ENCODE assay signal across 9 mouse cellular contexts in genomic region chr1:136949323-136949741, GRCm38 (mm10). TPM values are rescaled to one million over a fixed set of nuclear protein-coding genes. Genes with fewer than 3 reads are reported as not detected.
DNase-seq lines count a peak whose midpoint lies in the region; ATAC-seq and TF ChIP-seq lines count a peak whose summit lies in the region.
"Had no signal": no experiment of that assay in that cellular context is flagged by ENCODE, and none has a peak within 500 bp of the region (broad histone marks: within the 10 kb centered on the region; RNA-seq: fewer than 3 reads in every experiment).

No protein-coding gene starts in this region.

- H3K9me3 ChIP-seq in erythroblast, embryonic 14.5 days (ENCODE audit: control insufficient read depth, low read length), result no peaks in the 10 kb centered on the region
- H3K9me3 ChIP-seq in ES-Bruce4 (replicated peaks; ENCODE audit: control insufficient read depth, insufficient read depth, low read length, poor library complexity, severe bottlenecking), result no peaks in the 10 kb centered on the region
- H3K9me3 ChIP-seq in heart, embryonic 15.5 days (replicated peaks), result no peaks in the 10 kb centered on the region
- H3K9me3 ChIP-seq in liver, embryonic 12.5 days (replicated peaks), result no peaks in the 10 kb centered on the region

- WGBS in heart, embryonic 15.5 days, result 6% methylated on average over 12 of the region's 12 CpGs
- 3% methylated on average over 12 of the region's 12 CpGs for WGBS in liver, embryonic 12.5 days (ENCODE audit: insufficient replicate concordance)

- H3K27ac ChIP-seq in ES-Bruce4 (ENCODE audit: insufficient read depth, low read length), result peak overlapping the region; percentile 47; the same call in 1 of the 2 replicates
- no peak overlapping the region for H3K27ac ChIP-seq in heart, embryonic 15.5 days
- peak overlapping the region; percentile 60; the same call in 1 of the 2 replicates for H3K27ac ChIP-seq in liver, embryonic 12.5 days

- ATAC-seq in erythroblast, adult 5-6 weeks (replicated peaks; ENCODE audit: low FRiP score, poor library complexity, severe bottlenecking), result no peak
- ATAC-seq in heart, embryonic 15.5 days (replicated peaks; ENCODE audit: insufficient number of reproducible peaks, insufficient read depth, low FRiP score, low read depth), result peak; percentile 12; the same call in 1 of the 2 replicates
- ATAC-seq in liver, embryonic 12.5 days, result peak; percentile 50
- no peak for ATAC-seq in megakaryocyte progenitor cell, adult 5-6 weeks (replicated peaks; ENCODE audit: poor library complexity)

- 0 out of 2 replicates have a peak, but pooled peaks have one; percentile 23 for TF ChIP-seq EP300 in ES-Bruce4 (IDR thresholded peaks at IDR 0.05; ENCODE audit: insufficient read depth, low read depth, low read length)

- H3K9ac ChIP-seq in ES-Bruce4 (ENCODE audit: low read depth, poor library complexity, severe bottlenecking), result peak overlapping the region; percentile 83
- 0 out of 2 replicates have a peak overlapping the region, but pooled peaks have one; percentile 32 for H3K9ac ChIP-seq in heart, embryonic 15.5 days
- H3K9ac ChIP-seq in liver, embryonic 12.5 days, result peak overlapping the region; percentile 56

- peak overlapping the region; percentile 96 for H3K4me2 ChIP-seq in heart, embryonic 15.5 days
- H3K4me2 ChIP-seq in liver, embryonic 12.5 days, result peak overlapping the region; percentile 58

- DNase-seq in layer of hippocampus, adult 8-10 months (ENCODE audit: low spot score in 2 of 2), result no peak
- DNase-seq in urinary bladder, postnatal 10 days (ENCODE audit: low spot score), result no peak

- no peak for TF ChIP-seq POLR2A in ES-Bruce4 (IDR thresholded peaks at IDR 0.05; ENCODE audit: insufficient read depth, low read length)

- H3K4me3 ChIP-seq in erythroblast, embryonic 14.5 days (replicated peaks), result peak overlapping the region; percentile 52
- H3K4me3 ChIP-seq in ES-Bruce4 (ENCODE audit: low read depth, low read length), result peak overlapping the region; percentile 81
- peak overlapping the region; percentile 57 for H3K4me3 ChIP-seq in heart, embryonic 15.5 days
- peak overlapping the region; percentile 52 for H3K4me3 ChIP-seq in liver, embryonic 12.5 days

- H3K27me3 ChIP-seq in erythroblast, embryonic 14.5 days (ENCODE audit: control insufficient read depth), result peaks cover 94% of the 10 kb centered on the region
- H3K27me3 ChIP-seq in ES-Bruce4 (ENCODE audit: control insufficient read depth, insufficient read depth, low read length, poor library complexity, severe bottlenecking), result no peaks in the 10 kb centered on the region
- H3K27me3 ChIP-seq in heart, embryonic 15.5 days, result peaks cover 91% of the 10 kb centered on the region
- H3K27me3 ChIP-seq in liver, embryonic 12.5 days (replicated peaks), result peaks cover 96% of the 10 kb centered on the region

- H3K36me3 ChIP-seq in erythroblast, embryonic 14.5 days (ENCODE audit: control insufficient read depth), result no peaks in the 10 kb centered on the region
- peaks cover 4% of the 10 kb centered on the region; the same call in 1 of the 2 replicates for H3K36me3 ChIP-seq in ES-Bruce4 (ENCODE audit: control insufficient read depth, insufficient read depth, low read length, poor library complexity, severe bottlenecking)
- no peaks in the 10 kb centered on the region for H3K36me3 ChIP-seq in heart, embryonic 15.5 days
- H3K36me3 ChIP-seq in liver, embryonic 12.5 days, result no peaks in the 10 kb centered on the region

- H3K4me1 ChIP-seq in erythroblast, embryonic 14.5 days (ENCODE audit: control insufficient read depth), result no peaks in the 10 kb centered on the region
- peaks cover 5% of the 10 kb centered on the region for H3K4me1 ChIP-seq in ES-Bruce4 (ENCODE audit: control insufficient read depth, insufficient read depth, low read length)
- peaks cover 48% of the 10 kb centered on the region for H3K4me1 ChIP-seq in heart, embryonic 15.5 days (replicated peaks)
- peaks cover 6% of the 10 kb centered on the region; the same call in 1 of the 2 replicates for H3K4me1 ChIP-seq in liver, embryonic 12.5 days

- no peak for TF ChIP-seq CTCF in ES-Bruce4 (IDR thresholded peaks at IDR 0.05; ENCODE audit: low read depth, low read length)

RNA-seq across cellular contexts. Expression of gene Nr5a2, which starts 10.9 kb away (rescaled TPM):
- polyA plus RNA-seq in erythroblast, embryonic 14.5 days (2012), result 0.06 TPM in 1 of 2 replicates, not detected in the other
- not detected in 2 replicates for total RNA-seq in erythroblast, adult 5-6 weeks (2015; ENCODE audit: low replicate concordance)
- total RNA-seq in erythroblast, adult 5-6 weeks (2017; ENCODE audit: low replicate concordance), result not detected in 2 replicates
- 32.7 and 33.9 TPM in 2 replicates for polyA plus RNA-seq in ES-Bruce4 (2011; ENCODE audit: insufficient read depth, insufficient read length, low read depth, missing spikeins)
- polyA plus RNA-seq in heart, embryonic 15.5 days (2015; fragmentation: Nextera tagmentation; extraction: Ambion mirVana), result 0.30 and 0.39 TPM in 2 replicates
- polyA plus RNA-seq in liver, embryonic 12.5 days (2016; fragmentation: Nextera tagmentation; extraction: Ambion mirVana), result 3.0 and 4.0 TPM in 2 replicates
- total RNA-seq in layer of hippocampus, adult 8-10 months (2022), result not detected
- total RNA-seq in megakaryocyte progenitor cell, adult 5-6 weeks (2015), result not detected in 2 replicates
- total RNA-seq in megakaryocyte progenitor cell, adult 5-6 weeks (2017), result not detected in 2 replicates
- polyA plus RNA-seq: C2C12 had no signal

Comparison
In these comparisons a context has a peak if more than half of its experiments do, and no peak if none do; other contexts are left out.
1. ATAC-seq: peak in heart, embryonic 15.5 days (single experiment) and liver, embryonic 12.5 days (single experiment); none in erythroblast, adult 5-6 weeks (single experiment) and megakaryocyte progenitor cell, adult 5-6 weeks (single experiment).
2. H3K9ac ChIP-seq: peak in every context shown above with its lines; median percentile 83 in ES-Bruce4; 56 in liver, embryonic 12.5 days; 32 in heart, embryonic 15.5 days.
3. Peak in every context shown above with its lines, with median percentiles within 50 percentile points of each other: H3K4me3 ChIP-seq.